Mouse (Mus musculus) bone marrow macrophage, adult 2 months (primary cell): ENCODE results near the gene Cox5b. TPM values are rescaled to one million over a fixed set of nuclear protein-coding genes. Genes with fewer than 3 reads are reported as not detected.

Source experiments
- H3K27ac ChIP-seq: 2 replicates; pipeline ENCODE4 v1.5.1; 2012; ENCODE audit warnings: low read depth, low read length; ENCODE audit not compliant: insufficient read depth
- H3K4me1 ChIP-seq: 2 replicates; pipeline ENCODE4 v1.6.1; 2012; ENCODE audit warnings: low read length; ENCODE audit not compliant: control insufficient read depth, insufficient read depth
- H3K4me3 ChIP-seq: 2 replicates; pipeline ENCODE4 v1.5.1; 2012; ENCODE audit warnings: mild to moderate bottlenecking, low read length, moderate library complexity; ENCODE audit not compliant: insufficient read depth
- CTCF ChIP-seq: IDR thresholded peaks from 2 replicates; pipeline ENCODE4 v1.5.1; 2012; ENCODE audit warnings: low read depth, mild to moderate bottlenecking, low read length, moderate library complexity
- POLR2A ChIP-seq: IDR thresholded peaks from 2 replicates; pipeline ENCODE4 v1.6.1; 2012; ENCODE audit warnings: mild to moderate bottlenecking, low read depth, low read length, borderline replicate concordance
- polyA plus RNA-seq: library from polyadenylated mRNA; stranded (reverse); fragments of >200 nt; gene quantifications from 2 replicates; pipeline ENCODE4 v1.2.4, GENCODE M21; 2012; ENCODE audit not compliant: missing spikeins, insufficient read depth, insufficient read length

Gene Cox5b
- polyA plus RNA-seq, 1 experiment, result 491 TPM

GRCm38 (mm10) chr1:36683810-36684467, 7.3 kb upstream of the Cox5b start:
- Histone ChIP-seq H3K4me1 (no peaks in the 10 kb centered on the region), H3K27ac (no peak overlapping the region), H3K4me3 (no peak overlapping the region)
- TF ChIP-seq CTCF (peak; percentile 98), POLR2A (no peak)

DNA sequence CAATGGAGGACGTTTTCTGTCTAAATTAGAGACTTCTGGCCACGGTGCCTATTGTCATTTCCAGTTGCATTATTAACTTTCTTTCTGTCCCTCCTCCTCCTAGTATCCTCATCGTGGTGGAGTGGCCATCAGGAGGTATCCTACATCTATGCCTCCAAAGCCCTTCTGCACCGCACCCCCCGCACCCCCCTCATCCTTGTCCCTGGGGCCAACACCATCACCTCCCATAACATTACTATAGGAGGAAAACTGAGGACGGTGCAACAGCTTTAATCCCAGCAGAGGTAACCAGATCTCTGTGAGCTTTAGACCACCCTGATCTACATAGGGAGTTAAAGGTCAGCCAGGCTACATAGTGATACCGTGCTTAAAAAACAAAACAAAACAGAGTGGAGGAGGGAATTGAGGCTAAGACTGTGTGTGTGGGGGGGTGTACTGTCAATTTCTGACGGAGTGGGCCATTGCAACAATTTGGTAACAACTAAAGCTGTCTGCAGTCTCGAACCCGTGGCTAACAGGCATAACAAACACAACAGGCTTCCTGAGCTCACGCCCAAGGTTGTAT, 496 bp upstream of the Cox5b start:
- Histone ChIP-seq H3K27ac (peak overlapping the region; percentile 33; the same call in 1 of the 2 replicates), H3K4me1 (peaks cover 7% of the 10 kb centered on the region), H3K4me3 (peak overlapping the region; percentile 62)
- TF ChIP-seq CTCF (no peak), POLR2A (no peak)

DNA sequence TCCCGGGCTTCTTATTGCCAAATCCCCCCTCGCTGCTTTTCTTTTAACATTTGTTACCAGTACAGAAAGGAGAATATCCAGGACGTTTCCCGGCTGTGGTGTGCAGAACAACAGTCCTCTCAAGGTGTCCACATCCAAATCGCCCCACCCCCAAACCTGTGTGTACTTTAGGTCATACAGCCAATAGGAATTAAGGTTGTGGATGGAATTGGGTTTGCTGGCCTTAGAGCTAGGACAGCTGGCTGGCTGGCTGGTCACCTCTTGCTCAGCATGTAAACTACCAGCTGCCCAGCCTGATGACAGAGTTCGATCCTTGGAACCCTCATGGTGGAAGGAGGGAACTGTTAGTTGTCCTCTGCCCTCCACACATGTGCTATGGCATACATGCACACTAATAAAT, 3.6 kb downstream of the Cox5b start:
- Histone ChIP-seq H3K4me1 (peaks cover 7% of the 10 kb centered on the region), H3K27ac (no peak overlapping the region), H3K4me3 (no peak overlapping the region)
- no peak for TF ChIP-seq CTCF
- no peak for TF ChIP-seq POLR2A

- TF ChIP-seq POLR2A, result no peak
- no peak for TF ChIP-seq CTCF
- H3K4me1 ChIP-seq, result 0 out of 2 replicates have a peak, but pooled peaks cover 2% of the 10 kb centered on the region
- no peak overlapping the region for H3K4me3 ChIP-seq
- H3K27ac ChIP-seq, result no peak overlapping the region
Observed at GRCm38 (mm10) chr1:36696411-36696810, 5.2 kb downstream of the Cox5b start.

GRCm38 (mm10) chr1:36697030-36697429, 5.8 kb downstream of the Cox5b start:
- TF ChIP-seq POLR2A (no peak), CTCF (no peak)
- Histone ChIP-seq H3K27ac (no peak overlapping the region), H3K4me1 (0 out of 2 replicates have a peak, but pooled peaks cover 2% of the 10 kb centered on the region), H3K4me3 (no peak overlapping the region)

DNA sequence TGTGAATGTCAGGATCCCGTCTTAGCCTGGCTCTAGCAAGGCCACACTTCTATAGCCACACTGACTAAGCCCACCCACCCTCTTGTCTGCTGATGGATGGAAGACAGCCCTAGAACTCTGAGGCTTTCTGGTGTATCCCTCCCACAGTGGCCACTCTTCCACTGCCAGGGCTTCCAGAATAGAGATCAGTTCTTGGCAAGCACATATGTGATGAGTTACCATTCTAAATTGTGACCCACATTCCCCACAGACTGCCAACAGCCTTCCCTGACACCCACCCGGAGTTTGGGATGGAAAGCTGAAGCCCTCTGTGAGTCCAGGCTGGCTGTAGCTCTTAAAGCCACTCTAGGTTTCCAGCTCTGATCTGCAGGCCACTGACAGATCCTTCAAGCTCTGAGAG, 15.9 kb downstream of the Cox5b start:
- Histone ChIP-seq H3K27ac (no peak overlapping the region), H3K4me1 (peaks cover 15% of the 10 kb centered on the region), H3K4me3 (no peak overlapping the region)
- TF ChIP-seq POLR2A (no peak), CTCF (no peak)

- no peak overlapping the region for H3K27ac ChIP-seq
- no peak overlapping the region for H3K4me3 ChIP-seq
- peaks cover 15% of the 10 kb centered on the region for H3K4me1 ChIP-seq
- TF ChIP-seq CTCF, result no peak
- TF ChIP-seq POLR2A, result no peak
Observed at GRCm38 (mm10) chr1:36707797-36708196, 16.5 kb downstream of the Cox5b start.

- peak overlapping the region; percentile 93 for H3K4me3 ChIP-seq
- peaks cover 15% of the 10 kb centered on the region for H3K4me1 ChIP-seq
- H3K27ac ChIP-seq, result no peak overlapping the region
- TF ChIP-seq CTCF (no peak), POLR2A (no peak)
Observed at GRCm38 (mm10) chr1:36708626-36709025, 17.4 kb downstream of the Cox5b start.

- TF ChIP-seq POLR2A (no peak), CTCF (no peak)
- peak overlapping the region; percentile 93 for H3K4me3 ChIP-seq
- peak overlapping the region; percentile 44 for H3K27ac ChIP-seq
- H3K4me1 ChIP-seq, result peaks cover 15% of the 10 kb centered on the region
Observed at GRCm38 (mm10) chr1:36709055-36709853, 18.0 kb downstream of the Cox5b start.

- peak within 1 kb of the TSS; percentile 93 for H3K4me3 ChIP-seq
- H3K27ac ChIP-seq, result peak within 1 kb of the TSS; percentile 44
- H3K4me1 ChIP-seq, result peaks cover 15% of the 10 kb centered on the region
- TF ChIP-seq CTCF (no peak), POLR2A (no peak)
Observed at GRCm38 (mm10) chr1:36709854-36710280, 18.6 kb downstream of the Cox5b start, which contains the start of gene 4933424G06Rik. Gene 4933424G06Rik, plus strand, starts transcription at chr1:36710149.
